Mouse (Mus musculus) heart, postnatal 0 days (tissue): Measurements from ENCODE around the gene Slc25a38.

Experiments
- CTCF ChIP-seq: IDR thresholded peaks from 2 replicates; pipeline ENCODE4 v1.5.1; 2016; ENCODE audit warnings: antibody characterized with exemption, control low read depth, low read depth
- EP300 ChIP-seq: IDR thresholded peaks from 2 replicates; pipeline ENCODE4 v1.6.1; 2016; ENCODE audit warnings: antibody characterized with exemption, low read depth

DNA sequence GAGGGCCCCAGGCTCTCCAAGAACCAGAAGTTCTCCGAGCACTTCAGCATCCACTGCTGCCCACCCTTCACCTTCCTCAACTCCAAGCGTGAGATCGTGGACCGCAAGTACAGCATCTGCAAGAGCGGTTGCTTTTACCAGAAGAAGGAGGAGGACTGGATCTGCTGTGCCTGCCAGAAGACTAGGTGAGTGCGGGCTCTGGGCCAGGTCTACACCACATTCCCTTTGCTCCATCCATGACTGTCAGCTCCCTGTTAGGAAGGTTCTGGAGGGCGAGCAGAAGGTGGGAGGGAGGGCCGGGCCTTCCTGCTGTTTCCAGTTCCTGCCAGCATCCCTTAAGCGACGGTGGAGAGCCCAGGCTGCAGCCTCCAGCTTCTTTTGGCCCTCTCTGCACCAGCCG is 57.7 kb downstream of the Slc25a38 start:
- TF ChIP-seq CTCF (no peak), EP300 (no peak)
